Mouse (Mus musculus): ENCODE measurements around the gene Mctp2. TPM values are rescaled to one million over a fixed set of nuclear protein-coding genes. Genes with fewer than 3 reads are reported as not detected.
A peak's percentile ranks its signal among the peaks of the same experiment; 100 is the strongest.

The Mctp2 gene
- total and polyA plus RNA-seq, 2 experiments from 2014 or later = 0.25 to 2.1 TPM

DNA sequence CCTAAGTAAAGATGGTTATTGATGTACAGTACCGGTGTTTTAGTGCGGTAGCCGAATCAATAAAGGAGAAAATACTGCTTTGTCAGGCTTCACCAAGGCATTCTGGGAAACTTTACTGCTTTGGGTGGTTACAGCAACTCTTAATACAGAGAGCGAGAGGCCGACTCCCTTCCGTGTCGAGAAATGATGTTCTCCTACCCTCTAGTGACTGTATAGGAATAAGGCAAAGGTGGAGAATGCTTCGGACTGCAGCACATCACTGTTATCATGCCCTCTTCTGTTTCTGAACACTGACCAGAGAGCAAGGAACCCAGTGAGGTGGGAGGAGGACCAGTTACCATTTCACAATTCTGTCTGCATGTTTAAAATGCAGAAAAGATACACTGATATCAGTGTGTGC lies 83.9 kb downstream of the Mctp2 start:
- no peak overlapping the region for H3K4me3 ChIP-seq (ENCODE audit: low read depth, low read length)
- H3K27me3 ChIP-seq (ENCODE audit: insufficient read depth, low read length) = no peaks in the 10 kb centered on the region
- no peaks in the 10 kb centered on the region for H3K4me1 ChIP-seq (ENCODE audit: insufficient read depth)
- no peaks in the 10 kb centered on the region for H3K36me3 ChIP-seq (ENCODE audit: insufficient read depth)
- DNase-seq = peak; percentile 25
- no peak overlapping the region for H3K9ac ChIP-seq
- ATAC-seq = no peak
- 86% methylated on average over 8 of the region's 8 CpGs for WGBS
- H3K4me2 ChIP-seq (ENCODE audit: low read depth) = no peak overlapping the region
- H3K9me3 ChIP-seq (ENCODE audit: low read length) = no peaks in the 10 kb centered on the region
- 0 out of 2 replicates have a peak, but pooled peaks have one; percentile 14 for TF ChIP-seq CTCF (IDR thresholded peaks at IDR 0.05; ENCODE audit: low read depth)
- H3K27ac ChIP-seq (ENCODE audit: low read depth, low read length) = no peak overlapping the region

DNA sequence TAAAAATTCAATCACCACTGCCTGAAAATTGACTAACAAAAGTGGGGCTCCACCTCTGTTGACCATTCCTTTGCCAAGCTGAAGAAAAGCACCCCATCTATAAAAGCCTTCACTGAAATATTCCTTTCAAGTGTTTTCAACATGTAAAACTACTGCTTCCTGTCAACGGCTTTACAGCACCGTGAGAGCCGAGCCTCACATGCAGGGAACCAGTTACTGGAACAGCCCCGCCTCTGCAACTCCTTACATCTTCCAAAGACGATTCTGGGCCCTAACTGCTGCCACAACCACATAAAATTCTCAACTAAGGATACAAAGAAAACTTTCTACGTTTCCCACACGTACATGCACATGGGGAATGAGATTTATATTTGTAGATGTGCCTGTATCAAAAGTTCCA lies 88.4 kb downstream of the Mctp2 start:
- no peak for TF ChIP-seq CTCF (IDR thresholded peaks at IDR 0.05; ENCODE audit: low read depth)
- no peak for ATAC-seq

DNA sequence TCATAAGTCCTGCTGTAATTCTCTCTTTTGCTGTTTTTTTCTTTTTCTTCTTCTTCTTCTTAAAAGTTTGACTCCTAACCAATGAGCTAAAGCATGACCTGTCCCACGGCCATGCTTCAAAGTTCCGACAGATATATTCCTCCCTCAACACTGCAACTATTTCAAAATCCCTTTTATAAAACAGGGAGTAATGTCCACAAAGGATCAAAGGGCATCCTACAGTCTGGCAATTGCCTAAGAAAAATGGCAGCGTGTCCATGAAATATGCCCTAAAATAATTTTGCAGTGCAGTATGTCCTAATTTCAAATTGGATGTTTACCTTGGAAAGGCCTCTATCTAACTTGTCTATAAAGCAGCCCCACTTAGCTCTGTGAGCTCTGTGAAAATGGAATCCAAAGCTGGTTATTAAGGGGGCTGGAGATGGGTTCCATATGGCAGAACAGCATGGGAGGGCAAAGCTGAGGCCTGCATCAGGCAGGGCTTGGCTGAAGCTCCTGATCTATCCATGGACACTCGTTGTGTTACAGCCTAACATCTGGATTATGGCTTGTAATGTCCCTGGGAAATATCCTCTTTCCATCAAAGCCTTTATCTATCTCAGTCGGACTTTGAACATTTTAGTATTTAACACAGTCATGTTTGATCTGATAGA lies 90.7 kb downstream of the Mctp2 start:
- no peak overlapping the region for H3K27ac ChIP-seq (ENCODE audit: low read depth, low read length)
- DNase-seq (no peak), ATAC-seq (no peak)
- H3K27me3 ChIP-seq (ENCODE audit: insufficient read depth, low read length) = no peaks in the 10 kb centered on the region
- H3K4me2 ChIP-seq (ENCODE audit: low read depth) = no peak overlapping the region
- no peaks in the 10 kb centered on the region for H3K36me3 ChIP-seq (ENCODE audit: insufficient read depth)
- H3K9ac ChIP-seq = no peak overlapping the region
- H3K9me3 ChIP-seq (ENCODE audit: low read length) = no peaks in the 10 kb centered on the region
- no peak overlapping the region for H3K4me3 ChIP-seq (ENCODE audit: low read depth, low read length)
- no peak for TF ChIP-seq CTCF (IDR thresholded peaks at IDR 0.05; ENCODE audit: low read depth)
- H3K4me1 ChIP-seq (ENCODE audit: insufficient read depth) = no peaks in the 10 kb centered on the region
- 82% methylated on average over 5 of the region's 5 CpGs for WGBS

More for the DNA sequence above, 88.4 kb downstream of the Mctp2 start:
- H3K9me3 ChIP-seq (ENCODE audit: low read length) = no peaks in the 10 kb centered on the region
- H3K4me1 ChIP-seq (ENCODE audit: insufficient read depth) = no peaks in the 10 kb centered on the region
- H3K4me2 ChIP-seq (ENCODE audit: low read depth) = no peak overlapping the region
- H3K9ac ChIP-seq = no peak overlapping the region
- DNase-seq = no peak
- no peak overlapping the region for H3K4me3 ChIP-seq (ENCODE audit: low read depth, low read length)
- H3K36me3 ChIP-seq (ENCODE audit: insufficient read depth) = no peaks in the 10 kb centered on the region
- no peaks in the 10 kb centered on the region for H3K27me3 ChIP-seq (ENCODE audit: insufficient read depth, low read length)
- WGBS = 46% methylated on average over 7 of the region's 7 CpGs
- no peak overlapping the region for H3K27ac ChIP-seq (ENCODE audit: low read depth, low read length)

DNA sequence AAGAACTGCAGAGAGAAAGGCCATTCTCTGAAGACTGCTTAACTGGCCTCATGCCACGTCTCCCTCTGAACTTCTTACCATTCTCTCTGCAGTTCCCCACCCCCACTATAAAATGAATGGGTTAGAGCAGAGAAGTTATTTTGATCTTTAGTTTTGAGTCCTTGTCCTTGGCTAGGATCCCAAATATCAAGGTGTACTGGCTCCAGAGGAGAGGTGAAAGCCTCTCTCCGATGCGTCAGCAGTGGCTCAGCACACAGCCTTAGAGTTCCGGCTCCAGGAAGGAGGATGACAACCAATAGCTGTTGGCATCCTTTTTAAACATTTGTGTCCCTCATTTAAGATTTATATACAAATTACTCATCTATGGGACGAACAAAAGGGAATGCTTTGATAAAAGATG lies 96.2 kb downstream of the Mctp2 start:
- H3K4me1 ChIP-seq (ENCODE audit: insufficient read depth) = no peaks in the 10 kb centered on the region
- no peaks in the 10 kb centered on the region for H3K9me3 ChIP-seq (ENCODE audit: low read length)
- DNase-seq (no peak), ATAC-seq (no peak)
- 82% methylated on average over 5 of the region's 5 CpGs for WGBS
- TF ChIP-seq CTCF (IDR thresholded peaks at IDR 0.05; ENCODE audit: low read depth) = no peak
- H3K4me2 ChIP-seq (ENCODE audit: low read depth) = no peak overlapping the region
- H3K27ac ChIP-seq (ENCODE audit: low read depth, low read length) = no peak overlapping the region
- H3K36me3 ChIP-seq (ENCODE audit: insufficient read depth) = no peaks in the 10 kb centered on the region
- H3K27me3 ChIP-seq (ENCODE audit: insufficient read depth, low read length) = no peaks in the 10 kb centered on the region
- no peak overlapping the region for H3K4me3 ChIP-seq (ENCODE audit: low read depth, low read length)
- no peak overlapping the region for H3K9ac ChIP-seq

DNA sequence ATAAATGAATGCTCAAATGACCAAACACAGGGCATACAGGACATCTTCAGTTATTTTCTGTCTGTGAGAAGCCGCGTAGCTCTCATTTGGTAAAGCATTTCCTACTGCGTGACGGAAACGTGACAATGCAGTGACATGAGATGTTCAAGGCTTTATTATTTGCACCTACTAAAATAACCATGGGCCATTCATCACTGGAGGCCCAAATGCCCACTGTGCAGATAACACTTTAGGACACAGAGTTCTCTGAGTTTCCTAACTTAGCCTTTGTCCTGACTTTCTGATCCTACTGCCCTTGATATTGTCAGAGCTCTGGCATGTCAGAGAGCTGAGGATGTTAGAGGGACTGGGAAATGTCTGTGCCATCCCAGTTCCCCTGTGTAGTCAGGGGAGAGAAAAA lies 97.1 kb downstream of the Mctp2 start:
- Histone ChIP-seq H3K27me3 (ENCODE audit: insufficient read depth, low read length) (no peaks in the 10 kb centered on the region), H3K9ac (no peak overlapping the region), H3K4me3 (ENCODE audit: low read depth, low read length) (no peak overlapping the region), H3K9me3 (ENCODE audit: low read length) (no peaks in the 10 kb centered on the region), H3K36me3 (ENCODE audit: insufficient read depth) (no peaks in the 10 kb centered on the region), H3K27ac (ENCODE audit: low read depth, low read length) (no peak overlapping the region), H3K4me1 (ENCODE audit: insufficient read depth) (no peaks in the 10 kb centered on the region), H3K4me2 (ENCODE audit: low read depth) (no peak overlapping the region)
- DNase-seq (no peak), ATAC-seq (no peak)
- 92% methylated on average over 5 of the region's 5 CpGs for WGBS
- no peak for TF ChIP-seq CTCF (IDR thresholded peaks at IDR 0.05; ENCODE audit: low read depth)

GRCm38 (mm10) chr7:72206841-72207240 lies 99.6 kb downstream of the Mctp2 start:
- Histone ChIP-seq H3K4me2 (ENCODE audit: low read depth) (no peak overlapping the region), H3K9ac (no peak overlapping the region), H3K4me3 (ENCODE audit: low read depth, low read length) (no peak overlapping the region), H3K27ac (ENCODE audit: low read depth, low read length) (no peak overlapping the region), H3K36me3 (ENCODE audit: insufficient read depth) (no peaks in the 10 kb centered on the region), H3K27me3 (ENCODE audit: insufficient read depth, low read length) (no peaks in the 10 kb centered on the region), H3K9me3 (ENCODE audit: low read length) (no peaks in the 10 kb centered on the region), H3K4me1 (ENCODE audit: insufficient read depth) (no peaks in the 10 kb centered on the region)
- DNase-seq (no peak), ATAC-seq (no peak)
- 61% methylated on average over 6 of the region's 6 CpGs for WGBS
- TF ChIP-seq CTCF (IDR thresholded peaks at IDR 0.05; ENCODE audit: low read depth) = no peak

- Histone ChIP-seq H3K27me3 (ENCODE audit: insufficient read depth, low read length) (no peaks in the 10 kb centered on the region), H3K36me3 (ENCODE audit: insufficient read depth) (no peaks in the 10 kb centered on the region), H3K9ac (no peak overlapping the region), H3K4me1 (ENCODE audit: insufficient read depth) (no peaks in the 10 kb centered on the region), H3K4me2 (ENCODE audit: low read depth) (no peak overlapping the region), H3K27ac (ENCODE audit: low read depth, low read length) (no peak overlapping the region), H3K9me3 (ENCODE audit: low read length) (no peaks in the 10 kb centered on the region), H3K4me3 (ENCODE audit: low read depth, low read length) (no peak overlapping the region)
- WGBS = 55% methylated on average over 1 of the region's 1 CpGs
- DNase-seq (no peak), ATAC-seq (peak; percentile 58)
- no peak for TF ChIP-seq CTCF (IDR thresholded peaks at IDR 0.05; ENCODE audit: low read depth)
Measured at GRCm38 (mm10) chr7:72195709-72196108, 110.7 kb downstream of the Mctp2 start.

Measured in forebrain, postnatal 0 days (tissue).